Mouse (Mus musculus): ENCODE results near the gene Kcnq5. TPM values are rescaled to one million over a fixed set of nuclear protein-coding genes. Genes with fewer than 3 reads are reported as not detected.

The Kcnq5 gene
- polyA plus RNA-seq, 1 experiment from 2014 or later, result 0.62 TPM

GRCm38 (mm10) chr1:21431666-21432065 is 530.1 kb downstream of the Kcnq5 start:
- no peaks in the 10 kb centered on the region for H3K36me3 ChIP-seq (ENCODE audit: control insufficient read depth, insufficient read depth, low read length)
- no peaks in the 10 kb centered on the region for H3K4me1 ChIP-seq (replicated peaks; ENCODE audit: control insufficient read depth, insufficient read depth)
- no peak overlapping the region for H3K27ac ChIP-seq (replicated peaks)
- no peaks in the 10 kb centered on the region for H3K9me3 ChIP-seq (ENCODE audit: control insufficient read depth, low read length)
- WGBS, result 84% methylated on average over 3 of the region's 3 CpGs
- no peaks in the 10 kb centered on the region for H3K27me3 ChIP-seq (ENCODE audit: control insufficient read depth, insufficient read depth, low read length)
- ATAC-seq (ENCODE audit: low FRiP score, low TSS enrichment) (no peak), DNase-seq (ENCODE audit: low spot score) (no peak)
- no peak overlapping the region for H3K4me2 ChIP-seq (replicated peaks; ENCODE audit: low read depth)
- TF ChIP-seq CTCF (IDR thresholded peaks at IDR 0.05; ENCODE audit: low read depth) (no peak), EP300 (optimal IDR thresholded peaks at IDR 0.05) (no peak)
- no peak overlapping the region for H3K9ac ChIP-seq (ENCODE audit: low read length)
- H3K4me3 ChIP-seq (ENCODE audit: low read depth, low read length), result no peak overlapping the region

GRCm38 (mm10) chr1:21428079-21428478 is 533.7 kb downstream of the Kcnq5 start:
- TF ChIP-seq CTCF (IDR thresholded peaks at IDR 0.05; ENCODE audit: low read depth), result no peak
- no peak for TF ChIP-seq EP300 (optimal IDR thresholded peaks at IDR 0.05)
- no peaks in the 10 kb centered on the region for H3K36me3 ChIP-seq (ENCODE audit: control insufficient read depth, insufficient read depth, low read length)
- DNase-seq (ENCODE audit: low spot score), result no peak
- H3K9ac ChIP-seq (ENCODE audit: low read length), result no peak overlapping the region
- H3K4me1 ChIP-seq (replicated peaks; ENCODE audit: control insufficient read depth, insufficient read depth), result no peaks in the 10 kb centered on the region
- no peaks in the 10 kb centered on the region for H3K27me3 ChIP-seq (ENCODE audit: control insufficient read depth, insufficient read depth, low read length)
- H3K4me3 ChIP-seq (ENCODE audit: low read depth, low read length), result no peak overlapping the region
- no peak for ATAC-seq (ENCODE audit: low FRiP score, low TSS enrichment)
- H3K27ac ChIP-seq (replicated peaks), result no peak overlapping the region
- H3K4me2 ChIP-seq (replicated peaks; ENCODE audit: low read depth), result no peak overlapping the region
- no peaks in the 10 kb centered on the region for H3K9me3 ChIP-seq (ENCODE audit: control insufficient read depth, low read length)
- 76% methylated on average over 4 of the region's 4 CpGs for WGBS

GRCm38 (mm10) chr1:21425654-21426053 is 536.1 kb downstream of the Kcnq5 start:
- TF ChIP-seq EP300 (optimal IDR thresholded peaks at IDR 0.05) (no peak), CTCF (IDR thresholded peaks at IDR 0.05; ENCODE audit: low read depth) (no peak)
- ATAC-seq (ENCODE audit: low FRiP score, low TSS enrichment) (no peak), DNase-seq (ENCODE audit: low spot score) (no peak)
- no peak overlapping the region for H3K4me2 ChIP-seq (replicated peaks; ENCODE audit: low read depth)
- no peak overlapping the region for H3K9ac ChIP-seq (ENCODE audit: low read length)
- no peaks in the 10 kb centered on the region for H3K9me3 ChIP-seq (ENCODE audit: control insufficient read depth, low read length)
- no peaks in the 10 kb centered on the region for H3K4me1 ChIP-seq (replicated peaks; ENCODE audit: control insufficient read depth, insufficient read depth)
- no peak overlapping the region for H3K27ac ChIP-seq (replicated peaks)
- H3K27me3 ChIP-seq (ENCODE audit: control insufficient read depth, insufficient read depth, low read length), result no peaks in the 10 kb centered on the region
- 85% methylated on average over 2 of the region's 2 CpGs for WGBS
- no peaks in the 10 kb centered on the region for H3K36me3 ChIP-seq (ENCODE audit: control insufficient read depth, insufficient read depth, low read length)
- no peak overlapping the region for H3K4me3 ChIP-seq (ENCODE audit: low read depth, low read length)

DNA sequence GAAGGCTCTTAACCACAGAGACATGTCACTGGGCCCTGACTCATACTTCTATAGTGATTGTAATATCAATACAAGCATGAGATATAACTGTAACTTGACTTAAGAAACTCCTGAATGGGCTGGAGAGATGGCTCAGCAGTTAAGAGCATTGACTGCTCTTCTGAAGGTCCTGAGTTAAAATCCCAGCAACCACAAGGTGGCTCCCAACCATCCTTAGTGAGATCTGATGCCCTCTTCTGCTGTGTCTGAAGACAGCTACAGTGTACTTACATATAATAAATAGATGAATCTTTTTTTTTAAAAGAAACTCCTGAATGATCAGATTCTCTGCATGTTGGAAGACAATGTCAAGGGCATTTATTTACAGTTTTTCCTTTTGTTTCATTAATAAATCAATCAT is 542.4 kb downstream of the Kcnq5 start:
- Histone ChIP-seq H3K4me2 (replicated peaks; ENCODE audit: low read depth) (no peak overlapping the region), H3K27ac (replicated peaks) (no peak overlapping the region), H3K9me3 (ENCODE audit: control insufficient read depth, low read length) (no peaks in the 10 kb centered on the region), H3K36me3 (ENCODE audit: control insufficient read depth, insufficient read depth, low read length) (no peaks in the 10 kb centered on the region), H3K4me1 (replicated peaks; ENCODE audit: control insufficient read depth, insufficient read depth) (no peaks in the 10 kb centered on the region), H3K9ac (ENCODE audit: low read length) (no peak overlapping the region), H3K27me3 (ENCODE audit: control insufficient read depth, insufficient read depth, low read length) (no peaks in the 10 kb centered on the region), H3K4me3 (ENCODE audit: low read depth, low read length) (no peak overlapping the region)
- DNase-seq (ENCODE audit: low spot score), result no peak
- TF ChIP-seq EP300 (optimal IDR thresholded peaks at IDR 0.05) (no peak), CTCF (IDR thresholded peaks at IDR 0.05; ENCODE audit: low read depth) (peak; percentile 70)
- ATAC-seq (ENCODE audit: low FRiP score, low TSS enrichment), result no peak

- Histone ChIP-seq H3K9ac (ENCODE audit: low read length) (no peak overlapping the region), H3K4me1 (replicated peaks; ENCODE audit: control insufficient read depth, insufficient read depth) (no peaks in the 10 kb centered on the region), H3K27ac (replicated peaks) (no peak overlapping the region), H3K27me3 (ENCODE audit: control insufficient read depth, insufficient read depth, low read length) (no peaks in the 10 kb centered on the region), H3K36me3 (ENCODE audit: control insufficient read depth, insufficient read depth, low read length) (no peaks in the 10 kb centered on the region), H3K4me2 (replicated peaks; ENCODE audit: low read depth) (no peak overlapping the region), H3K9me3 (ENCODE audit: control insufficient read depth, low read length) (no peaks in the 10 kb centered on the region), H3K4me3 (ENCODE audit: low read depth, low read length) (no peak overlapping the region)
- no peak for DNase-seq (ENCODE audit: low spot score)
- no peak for TF ChIP-seq EP300 (optimal IDR thresholded peaks at IDR 0.05)
- no peak for TF ChIP-seq CTCF (IDR thresholded peaks at IDR 0.05; ENCODE audit: low read depth)
- ATAC-seq (ENCODE audit: low FRiP score, low TSS enrichment), result no peak
- 93% methylated on average over 2 of the region's 2 CpGs for WGBS
Observed at GRCm38 (mm10) chr1:21412197-21412555, 549.6 kb downstream of the Kcnq5 start.

GRCm38 (mm10) chr1:21411331-21412196 is 550.2 kb downstream of the Kcnq5 start:
- H3K36me3 ChIP-seq (ENCODE audit: control insufficient read depth, insufficient read depth, low read length), result no peaks in the 10 kb centered on the region
- H3K4me2 ChIP-seq (replicated peaks; ENCODE audit: low read depth), result no peak overlapping the region
- DNase-seq (ENCODE audit: low spot score) (peak; percentile 41), ATAC-seq (ENCODE audit: low FRiP score, low TSS enrichment) (no peak)
- no peak overlapping the region for H3K27ac ChIP-seq (replicated peaks)
- no peak for TF ChIP-seq EP300 (optimal IDR thresholded peaks at IDR 0.05)
- TF ChIP-seq CTCF (IDR thresholded peaks at IDR 0.05; ENCODE audit: low read depth), result peak; percentile 91
- 52% methylated on average over 18 of the region's 18 CpGs for WGBS
- no peak overlapping the region for H3K9ac ChIP-seq (ENCODE audit: low read length)
- no peaks in the 10 kb centered on the region for H3K4me1 ChIP-seq (replicated peaks; ENCODE audit: control insufficient read depth, insufficient read depth)
- H3K9me3 ChIP-seq (ENCODE audit: control insufficient read depth, low read length), result no peaks in the 10 kb centered on the region
- H3K27me3 ChIP-seq (ENCODE audit: control insufficient read depth, insufficient read depth, low read length), result no peaks in the 10 kb centered on the region
- H3K4me3 ChIP-seq (ENCODE audit: low read depth, low read length), result no peak overlapping the region

Measured in stomach, postnatal 0 days (tissue).